In genomic region chr10:63054586-63054985, GRCm38 (mm10) we compare ENCODE assay signal across 18 mouse cellular contexts. TPM values are rescaled to one million over a fixed set of nuclear protein-coding genes. Genes with fewer than 3 reads are reported as not detected.
DNase-seq lines count a peak whose midpoint lies in the region; ATAC-seq and TF ChIP-seq lines count a peak whose summit lies in the region.
"Had no signal": no experiment of that assay in that cellular context is flagged by ENCODE, and none has a peak within 500 bp of the region (broad histone marks: within the 10 kb centered on the region; RNA-seq: fewer than 3 reads in every experiment).

No protein-coding gene starts in this region.

- H3K36me3 ChIP-seq in lung, postnatal 0 days (ENCODE audit: insufficient read depth, low read length) = no peaks in the 10 kb centered on the region
- H3K36me3 ChIP-seq in small intestine, adult 2 months (ENCODE audit: control insufficient read depth, insufficient read depth, low read length) = peaks cover 11% of the 10 kb centered on the region; the same call in 1 of the 2 replicates
- no peaks in the 10 kb centered on the region for H3K36me3 ChIP-seq in forebrain, embryonic 14.5 days (ENCODE audit: control insufficient read depth, insufficient read depth, low read length)
- H3K36me3 ChIP-seq: hindbrain, embryonic 10.5 days had no signal

- H3K4me3 ChIP-seq in gastrocnemius, adult 2 months = no peak overlapping the region
- H3K4me3 ChIP-seq in lung, postnatal 0 days (ENCODE audit: low read depth, low read length) = no peak overlapping the region
- no peak overlapping the region for H3K4me3 ChIP-seq in small intestine, adult 2 months (ENCODE audit: low read depth, low read length)
- H3K4me3 ChIP-seq in forebrain, embryonic 14.5 days (ENCODE audit: low read depth, low read length) = no peak overlapping the region
- H3K4me3 ChIP-seq: erythroblast, embryonic 14.5 days; hindbrain, embryonic 10.5 days had no signal

- intact Hi-C loops in gastrocnemius, adult 2 months (cut with DNase I) = no loop called here
- intact Hi-C loops in gastrocnemius, postnatal 14 days (cut with DNase I; ENCODE audit: low total_unique reads) = no loop called here

- H3K9me3 ChIP-seq in lung, postnatal 0 days (ENCODE audit: low read length) = no peaks in the 10 kb centered on the region
- H3K9me3 ChIP-seq in forebrain, embryonic 14.5 days (replicated peaks; ENCODE audit: control insufficient read depth, low read length) = no peaks in the 10 kb centered on the region
- H3K9me3 ChIP-seq: hindbrain, embryonic 10.5 days had no signal

- no peak overlapping the region for H3K9ac ChIP-seq in lung, postnatal 0 days (replicated peaks; ENCODE audit: low read depth)
- H3K9ac ChIP-seq in forebrain, embryonic 14.5 days (ENCODE audit: low read length) = no peak overlapping the region

- TF ChIP-seq CTCF in gastrocnemius, adult 2 months (IDR thresholded peaks at IDR 0.05) = peak; percentile 17; the same call in 1 of the 2 replicates
- TF ChIP-seq CTCF in lung, postnatal 0 days (IDR thresholded peaks at IDR 0.05) = peak; percentile 30
- TF ChIP-seq CTCF in small intestine, adult 2 months (IDR thresholded peaks at IDR 0.05; ENCODE audit: extremely low read depth, insufficient read length, insufficient replicate concordance, low read depth, low read length) = peak; percentile 18; the same call in 1 of the 2 replicates

- no peaks in the 10 kb centered on the region for H3K4me1 ChIP-seq in lung, postnatal 0 days (ENCODE audit: insufficient read depth, low read depth, low read length)
- H3K4me1 ChIP-seq in small intestine, adult 2 months (ENCODE audit: control insufficient read depth, insufficient read depth, insufficient read length, low read length) = peaks cover 20% of the 10 kb centered on the region; the same call in 1 of the 2 replicates
- H3K4me1 ChIP-seq in forebrain, embryonic 14.5 days (ENCODE audit: control insufficient read depth, insufficient read depth, low read length) = no peaks in the 10 kb centered on the region

- no peak for TF ChIP-seq EP300 in lung, postnatal 0 days (IDR thresholded peaks at IDR 0.05)

- no peak for ATAC-seq in lung, postnatal 0 days
- no peak for ATAC-seq in forebrain, embryonic 14.5 days

- 71% methylated on average over 2 of the region's 2 CpGs for WGBS in lung, postnatal 0 days
- WGBS in small intestine, adult 2 months = 83% methylated on average over 2 of the region's 2 CpGs
- 79% methylated on average over 2 of the region's 2 CpGs for WGBS in forebrain, embryonic 14.5 days

- no peak for TF ChIP-seq POLR2A in small intestine, adult 2 months (IDR thresholded peaks at IDR 0.05; ENCODE audit: low read depth, low read length)

- H3K27ac ChIP-seq in gastrocnemius, adult 2 months = no peak overlapping the region
- H3K27ac ChIP-seq in lung, postnatal 0 days (ENCODE audit: low read length) = no peak overlapping the region
- H3K27ac ChIP-seq in small intestine, adult 2 months (ENCODE audit: insufficient read depth, low read depth, low read length) = no peak overlapping the region
- H3K27ac ChIP-seq in forebrain, embryonic 14.5 days (ENCODE audit: low read depth, low read length) = no peak overlapping the region
- H3K27ac ChIP-seq: hindbrain, embryonic 10.5 days had no signal

- no peaks in the 10 kb centered on the region for H3K27me3 ChIP-seq in lung, postnatal 0 days (replicated peaks; ENCODE audit: insufficient read depth, low read length)
- H3K27me3 ChIP-seq in small intestine, adult 2 months (ENCODE audit: control insufficient read depth, insufficient read depth, low read length) = no peaks in the 10 kb centered on the region
- no peaks in the 10 kb centered on the region for H3K27me3 ChIP-seq in forebrain, embryonic 14.5 days (replicated peaks; ENCODE audit: control insufficient read depth, insufficient read depth, low read length)

- no peak for DNase-seq in gastrocnemius, adult 2 months
- no peak for DNase-seq in gastrocnemius, postnatal 14 days
- no peak for DNase-seq in lung, postnatal 0 days (ENCODE audit: low spot score)
- DNase-seq in lung, postnatal 4 days = no peak
- DNase-seq in ES-CJ7 (ENCODE audit: low read depth, low spot score) = peak; percentile 70
- DNase-seq in right cerebral cortex, postnatal 4 days = no peak
- no peak for DNase-seq in forebrain, embryonic 14.5 days (ENCODE audit: low spot score)
- DNase-seq: cerebellum, adult 8-10 months; embryo, embryonic 11 days; heart, adult 11 months; kidney, adult 8-10 months had no signal

- no peak overlapping the region for H3K4me2 ChIP-seq in lung, postnatal 0 days (replicated peaks; ENCODE audit: low read depth, low read length)
- no peak overlapping the region for H3K4me2 ChIP-seq in forebrain, embryonic 14.5 days (ENCODE audit: low read length)

RNA-seq across cellular contexts. Expression of gene Pbld1, which starts 5.4 kb away (rescaled TPM):
- total RNA-seq in gastrocnemius, adult 2 months (2021) = 1 to 10 TPM in 1 of 2 experiments, under 1 TPM in 1; 0.66 to 1.1 TPM
- under 1 TPM; 0.45 to 0.47 TPM for total RNA-seq in gastrocnemius, postnatal 14 days (2021)
- 0.70 and 0.95 TPM in 2 replicates for polyA plus RNA-seq in lung, postnatal 0 days (2015; fragmentation: Nextera tagmentation; extraction: Ambion mirVana)
- polyA plus RNA-seq in small intestine, adult 2 months (2012; rRNA removed) = 4.7 and 6.7 TPM in 2 replicates
- polyA plus RNA-seq in forebrain, embryonic 14.5 days (2014; fragmentation: Nextera tagmentation; extraction: Ambion mirVana) = 0.36 and 0.37 TPM in 2 replicates
- polyA plus RNA-seq: erythroblast, embryonic 14.5 days had no signal

RNA-seq across cellular contexts. Expression of gene Pbld2, which starts 30.5 kb away (rescaled TPM):
- 1 to 10 TPM; 2.8 to 5.4 TPM for total RNA-seq in gastrocnemius, adult 2 months (2021)
- 1 to 10 TPM; 1.8 to 2.0 TPM for total RNA-seq in gastrocnemius, postnatal 14 days (2021)
- polyA plus RNA-seq in lung, postnatal 0 days (2015; fragmentation: Nextera tagmentation; extraction: Ambion mirVana) = 16.2 and 18.4 TPM in 2 replicates
- polyA plus RNA-seq in small intestine, adult 2 months (2012; rRNA removed) = 21.8 and 34.1 TPM in 2 replicates
- polyA plus RNA-seq in forebrain, embryonic 14.5 days (2014; fragmentation: Nextera tagmentation; extraction: Ambion mirVana) = 0.85 and 1.1 TPM in 2 replicates
- total RNA-seq: monocyte, adult 5-6 weeks had no signal
- polyA plus RNA-seq: erythroblast, embryonic 14.5 days had no signal

RNA-seq across cellular contexts. Expression of gene Hnrnph3, which starts 30.6 kb away (rescaled TPM):
- total RNA-seq in gastrocnemius, adult 2 months (2021) = 10 to 100 TPM; 21.6 to 25.4 TPM
- 10 to 100 TPM; 12.6 to 14.4 TPM for total RNA-seq in gastrocnemius, postnatal 14 days (2021)
- 38.8 and 44.6 TPM in 2 replicates for polyA plus RNA-seq in lung, postnatal 0 days (2015; fragmentation: Nextera tagmentation; extraction: Ambion mirVana)
- polyA plus RNA-seq in small intestine, adult 2 months (2012; rRNA removed) = 2.7 and 9.4 TPM in 2 replicates
- 81.2 and 90.8 TPM in 2 replicates for polyA plus RNA-seq in forebrain, embryonic 14.5 days (2014; fragmentation: Nextera tagmentation; extraction: Ambion mirVana)

RNA-seq across cellular contexts. Expression of gene Atoh7, which starts 44.9 kb away (rescaled TPM):
- total RNA-seq in gastrocnemius, adult 2 months (2021) = not detected
- 1 to 10 TPM in 1 of 2 experiments, under 1 TPM in 1; 0.41 to 1.1 TPM for total RNA-seq in gastrocnemius, postnatal 14 days (2021)
- polyA plus RNA-seq in lung, postnatal 0 days (2015; fragmentation: Nextera tagmentation; extraction: Ambion mirVana) = not detected in 2 replicates
- 0.08 TPM in 1 of 2 replicates, not detected in the other for polyA plus RNA-seq in small intestine, adult 2 months (2012; rRNA removed)
- polyA plus RNA-seq in forebrain, embryonic 14.5 days (2014; fragmentation: Nextera tagmentation; extraction: Ambion mirVana) = 0.22 and 0.97 TPM in 2 replicates
- total RNA-seq: monocyte, adult 5-6 weeks; neutrophil, adult 5-6 weeks had no signal
- polyA plus RNA-seq: C2C12; erythroblast, embryonic 14.5 days; liver, embryonic 16.5 days had no signal
